Mouse (Mus musculus): Measurements from ENCODE around the gene Rara. TPM values are rescaled to one million over a fixed set of nuclear protein-coding genes. Genes with fewer than 3 reads are reported as not detected.

Rara gene
- polyA plus RNA-seq, 1 experiment = 63.5 TPM

- 98% methylated on average over 10 of the region's 10 CpGs for WGBS
- TF ChIP-seq CTCF (IDR thresholded peaks at IDR 0.05; ENCODE audit: borderline replicate concordance, control insufficient read depth, extremely low read depth, insufficient read depth, low read length, poor library complexity) (no peak), POLR2A (IDR thresholded peaks at IDR 0.05; ENCODE audit: control insufficient read depth, extremely low read depth, insufficient read depth, low read length, poor library complexity) (no peak)
- Histone ChIP-seq H3K27me3 (ENCODE audit: control insufficient read depth, insufficient read depth, low read length) (no peaks in the 10 kb centered on the region), H3K4me3 (ENCODE audit: control insufficient read depth, insufficient read depth, low read length) (no peak overlapping the region), H3K4me1 (replicated peaks; ENCODE audit: control insufficient read depth, insufficient read depth, low read length) (peaks cover 9% of the 10 kb centered on the region), H3K27ac (ENCODE audit: control insufficient read depth, insufficient read depth, low read length) (no peak overlapping the region), H3K36me3 (ENCODE audit: control insufficient read depth, insufficient read depth, low read length) (peaks cover 20% of the 10 kb centered on the region; the same call in 1 of the 2 replicates)
- DNase-seq = no peak
Observed at GRCm38 (mm10) chr11:98902621-98903245, 24.9 kb upstream of the Rara start.

- no peak for DNase-seq
- Histone ChIP-seq H3K27me3 (ENCODE audit: control insufficient read depth, insufficient read depth, low read length) (no peaks in the 10 kb centered on the region), H3K36me3 (ENCODE audit: control insufficient read depth, insufficient read depth, low read length) (peaks cover 7% of the 10 kb centered on the region; the same call in 1 of the 2 replicates), H3K27ac (ENCODE audit: control insufficient read depth, insufficient read depth, low read length) (no peak overlapping the region), H3K4me3 (ENCODE audit: control insufficient read depth, insufficient read depth, low read length) (no peak overlapping the region), H3K4me1 (replicated peaks; ENCODE audit: control insufficient read depth, insufficient read depth, low read length) (peaks cover 17% of the 10 kb centered on the region)
- WGBS = 97% methylated on average over 2 of the region's 2 CpGs
- TF ChIP-seq CTCF (IDR thresholded peaks at IDR 0.05; ENCODE audit: borderline replicate concordance, control insufficient read depth, extremely low read depth, insufficient read depth, low read length, poor library complexity) (no peak), POLR2A (IDR thresholded peaks at IDR 0.05; ENCODE audit: control insufficient read depth, extremely low read depth, insufficient read depth, low read length, poor library complexity) (no peak)
Observed at GRCm38 (mm10) chr11:98904577-98904976, 23.0 kb upstream of the Rara start.

- TF ChIP-seq POLR2A (IDR thresholded peaks at IDR 0.05; ENCODE audit: control insufficient read depth, extremely low read depth, insufficient read depth, low read length, poor library complexity) (no peak), CTCF (IDR thresholded peaks at IDR 0.05; ENCODE audit: borderline replicate concordance, control insufficient read depth, extremely low read depth, insufficient read depth, low read length, poor library complexity) (no peak)
- Histone ChIP-seq H3K27me3 (ENCODE audit: control insufficient read depth, insufficient read depth, low read length) (no peaks in the 10 kb centered on the region), H3K36me3 (ENCODE audit: control insufficient read depth, insufficient read depth, low read length) (peaks cover 3% of the 10 kb centered on the region; the same call in 1 of the 2 replicates), H3K27ac (ENCODE audit: control insufficient read depth, insufficient read depth, low read length) (no peak overlapping the region), H3K4me3 (ENCODE audit: control insufficient read depth, insufficient read depth, low read length) (no peak overlapping the region), H3K4me1 (replicated peaks; ENCODE audit: control insufficient read depth, insufficient read depth, low read length) (peaks cover 21% of the 10 kb centered on the region)
- DNase-seq = no peak
- WGBS = 72% methylated on average over 7 of the region's 7 CpGs
Observed at GRCm38 (mm10) chr11:98905033-98905432, 22.6 kb upstream of the Rara start.

GRCm38 (mm10) chr11:98905583-98905982 lies 22.0 kb upstream of the Rara start:
- 76% methylated on average over 4 of the region's 4 CpGs for WGBS
- Histone ChIP-seq H3K4me3 (ENCODE audit: control insufficient read depth, insufficient read depth, low read length) (no peak overlapping the region), H3K27me3 (ENCODE audit: control insufficient read depth, insufficient read depth, low read length) (no peaks in the 10 kb centered on the region), H3K4me1 (replicated peaks; ENCODE audit: control insufficient read depth, insufficient read depth, low read length) (peaks cover 16% of the 10 kb centered on the region), H3K36me3 (ENCODE audit: control insufficient read depth, insufficient read depth, low read length) (peaks cover 3% of the 10 kb centered on the region; the same call in 1 of the 2 replicates), H3K27ac (ENCODE audit: control insufficient read depth, insufficient read depth, low read length) (no peak overlapping the region)
- DNase-seq = no peak
- no peak for TF ChIP-seq POLR2A (IDR thresholded peaks at IDR 0.05; ENCODE audit: control insufficient read depth, extremely low read depth, insufficient read depth, low read length, poor library complexity)
- TF ChIP-seq CTCF (IDR thresholded peaks at IDR 0.05; ENCODE audit: borderline replicate concordance, control insufficient read depth, extremely low read depth, insufficient read depth, low read length, poor library complexity) = no peak

- TF ChIP-seq CTCF (IDR thresholded peaks at IDR 0.05; ENCODE audit: borderline replicate concordance, control insufficient read depth, extremely low read depth, insufficient read depth, low read length, poor library complexity) = no peak
- no peak for TF ChIP-seq POLR2A (IDR thresholded peaks at IDR 0.05; ENCODE audit: control insufficient read depth, extremely low read depth, insufficient read depth, low read length, poor library complexity)
- H3K27ac ChIP-seq (ENCODE audit: control insufficient read depth, insufficient read depth, low read length) = no peak overlapping the region
- H3K4me1 ChIP-seq (replicated peaks; ENCODE audit: control insufficient read depth, insufficient read depth, low read length) = peaks cover 12% of the 10 kb centered on the region
- DNase-seq = no peak
- no peaks in the 10 kb centered on the region; the same call in 1 of the 2 replicates for H3K36me3 ChIP-seq (ENCODE audit: control insufficient read depth, insufficient read depth, low read length)
- 66% methylated on average over 5 of the region's 5 CpGs for WGBS
- no peak overlapping the region for H3K4me3 ChIP-seq (ENCODE audit: control insufficient read depth, insufficient read depth, low read length)
- H3K27me3 ChIP-seq (ENCODE audit: control insufficient read depth, insufficient read depth, low read length) = no peaks in the 10 kb centered on the region
Observed at GRCm38 (mm10) chr11:98907063-98907436, 20.6 kb upstream of the Rara start.

GRCm38 (mm10) chr11:98907437-98908173 lies 20.0 kb upstream of the Rara start, which contains the start of gene Cdc6:
Gene Cdc6, plus strand, starts transcription at chr11:98907801.
- H3K36me3 ChIP-seq (ENCODE audit: control insufficient read depth, insufficient read depth, low read length) = no peaks in the 10 kb centered on the region
- under 1% methylated on average over 49 of the region's 49 CpGs for WGBS
- H3K27me3 ChIP-seq (ENCODE audit: control insufficient read depth, insufficient read depth, low read length) = no peaks in the 10 kb centered on the region
- TF ChIP-seq POLR2A (IDR thresholded peaks at IDR 0.05; ENCODE audit: control insufficient read depth, extremely low read depth, insufficient read depth, low read length, poor library complexity) = 0 out of 2 replicates have a peak, but pooled peaks have one; percentile 33
- 0 out of 2 replicates have a peak, but pooled peaks have one; percentile 18 for TF ChIP-seq CTCF (IDR thresholded peaks at IDR 0.05; ENCODE audit: borderline replicate concordance, control insufficient read depth, extremely low read depth, insufficient read depth, low read length, poor library complexity)
- H3K4me1 ChIP-seq (replicated peaks; ENCODE audit: control insufficient read depth, insufficient read depth, low read length) = peaks cover 12% of the 10 kb centered on the region
- H3K27ac ChIP-seq (ENCODE audit: control insufficient read depth, insufficient read depth, low read length) = 0 out of 2 replicates have a peak within 1 kb of the TSS, but pooled peaks have one; percentile 1
- DNase-seq = peak; percentile 96
- peak within 1 kb of the TSS; percentile 79 for H3K4me3 ChIP-seq (ENCODE audit: control insufficient read depth, insufficient read depth, low read length)
